Mouse (Mus musculus): ENCODE results near the gene Olfr691. TPM values are rescaled to one million over a fixed set of nuclear protein-coding genes. Genes with fewer than 3 reads are reported as not detected.

Gene Olfr691
- polyA plus RNA-seq, 1 experiment from 2014 or later: 0.14 TPM

GRCm38 (mm10) chr7:105342752-105343151 lies 682 bp upstream of the Olfr691 start:
- H3K36me3 ChIP-seq: no peaks in the 10 kb centered on the region
- DNase-seq (ENCODE audit: low spot score): no peak
- no peaks in the 10 kb centered on the region for H3K9me3 ChIP-seq
- H3K4me3 ChIP-seq: no peak overlapping the region
- H3K27ac ChIP-seq: no peak overlapping the region
- H3K27me3 ChIP-seq (ENCODE audit: insufficient read depth, poor library complexity, severe bottlenecking): no peaks in the 10 kb centered on the region
- WGBS: 85% methylated on average over 2 of the region's 2 CpGs
- no peaks in the 10 kb centered on the region for H3K4me1 ChIP-seq

DNA sequence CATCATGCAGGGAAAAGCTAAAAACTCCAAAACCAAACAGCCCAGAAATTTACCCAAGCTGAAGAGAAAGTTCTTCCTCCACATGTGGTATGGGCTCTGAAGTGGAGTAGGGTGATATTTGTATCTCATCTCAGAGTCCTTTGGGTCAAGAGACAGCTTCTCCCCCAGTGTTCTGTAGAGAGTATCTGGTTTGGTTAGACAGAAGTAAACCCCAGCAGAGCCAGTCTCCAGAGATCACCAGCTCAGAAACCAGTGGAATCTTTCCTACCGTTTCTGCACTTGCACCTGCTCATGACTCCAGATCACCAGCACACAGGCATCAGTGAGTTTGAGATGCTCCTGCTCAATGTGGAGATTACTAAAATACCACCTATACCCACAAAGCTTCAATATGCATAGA lies 8.1 kb downstream of the Olfr691 start, which contains the start of gene Olfr690:
Olfr690 (minus strand) TSS at position 101 of the 400 bp plus-strand sequence.
- no peaks in the 10 kb centered on the region for H3K27me3 ChIP-seq (ENCODE audit: insufficient read depth, poor library complexity, severe bottlenecking)
- no peak for DNase-seq (ENCODE audit: low spot score)
- H3K36me3 ChIP-seq: no peaks in the 10 kb centered on the region
- no peak within 1 kb of the TSS for H3K4me3 ChIP-seq
- H3K27ac ChIP-seq: no peak within 1 kb of the TSS
- no peaks in the 10 kb centered on the region for H3K4me1 ChIP-seq
- H3K9me3 ChIP-seq: no peaks in the 10 kb centered on the region
- 89% methylated on average over 1 of the region's 1 CpGs for WGBS

DNA sequence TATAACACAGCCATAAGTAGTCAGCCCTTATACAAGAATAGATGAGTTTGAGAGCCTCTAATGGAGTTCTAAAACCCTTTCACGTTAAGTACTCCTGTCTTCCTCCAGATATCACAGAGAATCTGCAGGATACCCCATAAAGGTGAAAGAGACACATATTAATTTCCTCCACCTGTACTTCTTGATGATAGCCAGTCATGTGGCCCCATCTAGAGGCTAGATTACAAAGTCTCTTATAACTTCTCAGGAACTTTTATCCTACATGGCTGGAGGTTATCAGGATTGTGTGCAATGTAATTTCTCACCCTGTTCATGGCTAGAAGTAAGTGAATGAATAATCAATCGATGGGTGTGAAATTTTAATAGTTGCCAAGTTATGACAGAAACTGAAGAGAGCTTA lies 16.8 kb downstream of the Olfr691 start:
- Histone ChIP-seq H3K4me3 (no peak overlapping the region), H3K4me1 (no peaks in the 10 kb centered on the region), H3K27me3 (ENCODE audit: insufficient read depth, poor library complexity, severe bottlenecking) (no peaks in the 10 kb centered on the region), H3K36me3 (no peaks in the 10 kb centered on the region), H3K9me3 (no peaks in the 10 kb centered on the region), H3K27ac (no peak overlapping the region)
- DNase-seq (ENCODE audit: low spot score): no peak
- WGBS: 68% methylated on average over 2 of the region's 2 CpGs

DNA sequence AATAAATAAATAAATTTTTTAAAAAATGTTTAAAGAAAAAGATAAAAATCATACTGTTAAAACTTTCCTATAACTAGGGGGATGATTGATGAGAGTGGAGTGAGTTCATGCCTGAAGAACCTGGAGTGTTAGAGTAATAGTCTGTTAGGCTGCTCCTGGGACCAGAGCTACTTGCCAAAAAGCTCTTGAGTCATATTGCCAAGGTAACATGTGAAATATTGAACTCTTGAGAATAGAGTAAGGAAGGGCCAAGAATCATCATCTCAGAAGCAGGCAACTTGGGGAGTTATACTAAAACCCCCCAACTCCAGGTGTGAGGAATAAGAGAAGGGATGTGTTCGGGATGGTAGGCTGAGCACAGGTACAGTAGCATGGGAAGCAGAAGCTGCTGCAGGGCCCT lies 31.2 kb downstream of the Olfr691 start, which contains the start of gene Olfr689:
Olfr689 (plus strand) TSS at position 301 of the 400 bp plus-strand sequence.
- Histone ChIP-seq H3K4me3 (no peak within 1 kb of the TSS), H3K9me3 (no peaks in the 10 kb centered on the region), H3K4me1 (no peaks in the 10 kb centered on the region), H3K36me3 (no peaks in the 10 kb centered on the region), H3K27me3 (ENCODE audit: insufficient read depth, poor library complexity, severe bottlenecking) (no peaks in the 10 kb centered on the region), H3K27ac (no peak within 1 kb of the TSS)
- DNase-seq (ENCODE audit: low spot score): no peak
- 66% methylated on average over 1 of the region's 1 CpGs for WGBS

GRCm38 (mm10) chr7:105290051-105290450 lies 52.0 kb downstream of the Olfr691 start:
- Histone ChIP-seq H3K36me3 (no peaks in the 10 kb centered on the region), H3K27ac (no peak overlapping the region), H3K4me3 (no peak overlapping the region), H3K9me3 (no peaks in the 10 kb centered on the region), H3K4me1 (no peaks in the 10 kb centered on the region), H3K27me3 (ENCODE audit: insufficient read depth, poor library complexity, severe bottlenecking) (no peaks in the 10 kb centered on the region)
- no peak for DNase-seq (ENCODE audit: low spot score)

GRCm38 (mm10) chr7:105287795-105288194 lies 54.3 kb downstream of the Olfr691 start, which contains the start of gene Olfr688:
Gene Olfr688 (plus strand): TSS chr7:105288095.
- Histone ChIP-seq H3K27me3 (ENCODE audit: insufficient read depth, poor library complexity, severe bottlenecking) (no peaks in the 10 kb centered on the region), H3K36me3 (no peaks in the 10 kb centered on the region), H3K9me3 (no peaks in the 10 kb centered on the region), H3K4me1 (no peaks in the 10 kb centered on the region), H3K4me3 (no peak within 1 kb of the TSS), H3K27ac (no peak within 1 kb of the TSS)
- WGBS: 68% methylated on average over 6 of the region's 6 CpGs
- DNase-seq (ENCODE audit: low spot score): no peak

Other genes with a start within 250 kb of the Olfr691 start
- not detected in 2 replicates for gene Olfr680-ps1, start 249.5 kb downstream of the Olfr691 start, polyA plus RNA-seq (2016; fragmentation: Nextera tagmentation; extraction: Ambion mirVana)
- gene Olfr681, start 225.4 kb downstream of the Olfr691 start, polyA plus RNA-seq (2016; fragmentation: Nextera tagmentation; extraction: Ambion mirVana): not detected in 2 replicates
- not detected in 2 replicates for gene Olfr683, start 195.3 kb downstream of the Olfr691 start, polyA plus RNA-seq (2016; fragmentation: Nextera tagmentation; extraction: Ambion mirVana)
- gene Olfr684, start 178.6 kb downstream of the Olfr691 start, polyA plus RNA-seq (2016; fragmentation: Nextera tagmentation; extraction: Ambion mirVana): not detected in 2 replicates
- gene Olfr685, start 156.3 kb downstream of the Olfr691 start, polyA plus RNA-seq (2016; fragmentation: Nextera tagmentation; extraction: Ambion mirVana): not detected in 2 replicates
- not detected in 2 replicates for gene Olfr686, start 134.8 kb downstream of the Olfr691 start, polyA plus RNA-seq (2016; fragmentation: Nextera tagmentation; extraction: Ambion mirVana)
- gene Olfr688, start 54.2 kb downstream of the Olfr691 start, polyA plus RNA-seq (2016; fragmentation: Nextera tagmentation; extraction: Ambion mirVana): not detected in 2 replicates
- gene Olfr689, start 31.1 kb downstream of the Olfr691 start, polyA plus RNA-seq (2016; fragmentation: Nextera tagmentation; extraction: Ambion mirVana): not detected in 2 replicates
- gene Olfr690, start 8.2 kb downstream of the Olfr691 start, polyA plus RNA-seq (2016; fragmentation: Nextera tagmentation; extraction: Ambion mirVana): not detected in 2 replicates
- gene Olfr692, start 26.0 kb upstream of the Olfr691 start, polyA plus RNA-seq (2016; fragmentation: Nextera tagmentation; extraction: Ambion mirVana): not detected in 2 replicates
- gene Gm5901, start 32.8 kb upstream of the Olfr691 start, polyA plus RNA-seq (2016; fragmentation: Nextera tagmentation; extraction: Ambion mirVana): not detected in 2 replicates
- 37.6 and 44.4 TPM in 2 replicates for gene Fam160a2, start 57.8 kb upstream of the Olfr691 start, polyA plus RNA-seq (2016; fragmentation: Nextera tagmentation; extraction: Ambion mirVana)
- not detected in 2 replicates for gene Cnga4, start 62.3 kb upstream of the Olfr691 start, polyA plus RNA-seq (2016; fragmentation: Nextera tagmentation; extraction: Ambion mirVana)
- gene Cckbr, start 83.5 kb upstream of the Olfr691 start, polyA plus RNA-seq (2016; fragmentation: Nextera tagmentation; extraction: Ambion mirVana): 0.09 and 0.31 TPM in 2 replicates
- 67.0 and 74.0 TPM in 2 replicates for gene Cavin3, start 140.0 kb upstream of the Olfr691 start, polyA plus RNA-seq (2016; fragmentation: Nextera tagmentation; extraction: Ambion mirVana)
- gene Smpd1, start 212.1 kb upstream of the Olfr691 start, polyA plus RNA-seq (2016; fragmentation: Nextera tagmentation; extraction: Ambion mirVana): 39.9 and 60.4 TPM in 2 replicates
- gene Apbb1, start 239.4 kb upstream of the Olfr691 start, polyA plus RNA-seq (2016; fragmentation: Nextera tagmentation; extraction: Ambion mirVana): 68.6 and 70.6 TPM in 2 replicates